Mouse (Mus musculus): ENCODE measurements around the gene Abcc9. TPM values are rescaled to one million over a fixed set of nuclear protein-coding genes. Genes with fewer than 3 reads are reported as not detected.

Abcc9 gene
- polyA plus RNA-seq, 1 experiment = 0.36 TPM

GRCm38 (mm10) chr6:142577801-142578200 lies 124.3 kb downstream of the Abcc9 start:
- no peaks in the 10 kb centered on the region for H3K36me3 ChIP-seq (ENCODE audit: control insufficient read depth, insufficient read depth)
- H3K79me2 ChIP-seq (ENCODE audit: control insufficient read depth, insufficient read depth) = no peaks in the 10 kb centered on the region
- no peak overlapping the region for H3ac ChIP-seq (ENCODE audit: control insufficient read depth, insufficient read length)
- H3K27me3 ChIP-seq (ENCODE audit: control insufficient read depth, insufficient read depth, insufficient read length) = no peaks in the 10 kb centered on the region
- TF ChIP-seq POLR2A (IDR thresholded peaks at IDR 0.05; ENCODE audit: insufficient read length, low read depth) (no peak), SRF (IDR thresholded peaks at IDR 0.05; ENCODE audit: control insufficient read depth, insufficient read length, low read depth) (no peak), REST (IDR thresholded peaks at IDR 0.05; ENCODE audit: insufficient read depth, insufficient read length) (no peak), CEBPB (IDR thresholded peaks at IDR 0.05; ENCODE audit: insufficient read depth, poor library complexity, severe bottlenecking) (no peak), MAX (IDR thresholded peaks at IDR 0.05; ENCODE audit: low read depth) (no peak), POLR2AphosphoS2 (IDR thresholded peaks at IDR 0.05; ENCODE audit: insufficient read length, low read depth) (no peak), TCF12 (IDR thresholded peaks at IDR 0.05; ENCODE audit: insufficient read depth, poor library complexity, severe bottlenecking) (no peak), E2F4 (IDR thresholded peaks at IDR 0.05; ENCODE audit: insufficient read depth) (no peak), TCF3 (IDR thresholded peaks at IDR 0.05; ENCODE audit: insufficient read length, low read depth) (no peak), MYOG (IDR thresholded peaks at IDR 0.05; ENCODE audit: control insufficient read depth in 1 of 3, insufficient read depth in 1 of 3, insufficient read length in 2 of 3, low read depth in 2 of 3) (no peak), MYOD1 (IDR thresholded peaks at IDR 0.05; ENCODE audit: control insufficient read depth in 1 of 3, insufficient read length in 2 of 3, low read depth in 2 of 3) (no peak), USF1 (IDR thresholded peaks at IDR 0.05; ENCODE audit: low read depth) (no peak)
- H3K4me3 ChIP-seq = no peak overlapping the region
- no peak overlapping the region for H3K4me2 ChIP-seq (ENCODE audit: low read depth)

- Histone ChIP-seq H3K4me3 (no peak overlapping the region), H3K27me3 (ENCODE audit: control insufficient read depth, insufficient read depth, insufficient read length) (peaks cover 15% of the 10 kb centered on the region), H3ac (ENCODE audit: control insufficient read depth, insufficient read length) (no peak overlapping the region), H3K79me2 (ENCODE audit: control insufficient read depth, insufficient read depth) (no peaks in the 10 kb centered on the region), H3K4me2 (ENCODE audit: low read depth) (no peak overlapping the region), H3K36me3 (ENCODE audit: control insufficient read depth, insufficient read depth) (no peaks in the 10 kb centered on the region)
- no peak for TF ChIP-seq MAX (IDR thresholded peaks at IDR 0.05; ENCODE audit: low read depth)
- no peak for TF ChIP-seq MYOD1 (IDR thresholded peaks at IDR 0.05; ENCODE audit: control insufficient read depth in 1 of 3, insufficient read length in 2 of 3, low read depth in 2 of 3)
- TF ChIP-seq TCF3 (IDR thresholded peaks at IDR 0.05; ENCODE audit: insufficient read length, low read depth) = no peak
- no peak for TF ChIP-seq SRF (IDR thresholded peaks at IDR 0.05; ENCODE audit: control insufficient read depth, insufficient read length, low read depth)
- TF ChIP-seq CEBPB (IDR thresholded peaks at IDR 0.05; ENCODE audit: insufficient read depth, poor library complexity, severe bottlenecking) = no peak
- TF ChIP-seq E2F4 (IDR thresholded peaks at IDR 0.05; ENCODE audit: insufficient read depth) = no peak
- no peak for TF ChIP-seq TCF12 (IDR thresholded peaks at IDR 0.05; ENCODE audit: insufficient read depth, poor library complexity, severe bottlenecking)
- no peak for TF ChIP-seq USF1 (IDR thresholded peaks at IDR 0.05; ENCODE audit: low read depth)
- no peak for TF ChIP-seq POLR2AphosphoS2 (IDR thresholded peaks at IDR 0.05; ENCODE audit: insufficient read length, low read depth)
- TF ChIP-seq REST (IDR thresholded peaks at IDR 0.05; ENCODE audit: insufficient read depth, insufficient read length) = no peak
- no peak for TF ChIP-seq POLR2A (IDR thresholded peaks at IDR 0.05; ENCODE audit: insufficient read length, low read depth)
- no peak for TF ChIP-seq MYOG (IDR thresholded peaks at IDR 0.05; ENCODE audit: control insufficient read depth in 1 of 3, insufficient read depth in 1 of 3, insufficient read length in 2 of 3, low read depth in 2 of 3)
Measured at GRCm38 (mm10) chr6:142572876-142573275, 129.2 kb downstream of the Abcc9 start.

- TF ChIP-seq CEBPB (IDR thresholded peaks at IDR 0.05; ENCODE audit: insufficient read depth, poor library complexity, severe bottlenecking) (no peak), POLR2A (IDR thresholded peaks at IDR 0.05; ENCODE audit: insufficient read length, low read depth) (no peak), POLR2AphosphoS2 (IDR thresholded peaks at IDR 0.05; ENCODE audit: insufficient read length, low read depth) (no peak), TCF12 (IDR thresholded peaks at IDR 0.05; ENCODE audit: insufficient read depth, poor library complexity, severe bottlenecking) (no peak), USF1 (IDR thresholded peaks at IDR 0.05; ENCODE audit: low read depth) (no peak), MAX (IDR thresholded peaks at IDR 0.05; ENCODE audit: low read depth) (no peak), MYOD1 (IDR thresholded peaks at IDR 0.05; ENCODE audit: control insufficient read depth in 1 of 3, insufficient read length in 2 of 3, low read depth in 2 of 3) (no peak), REST (IDR thresholded peaks at IDR 0.05; ENCODE audit: insufficient read depth, insufficient read length) (no peak), TCF3 (IDR thresholded peaks at IDR 0.05; ENCODE audit: insufficient read length, low read depth) (no peak), E2F4 (IDR thresholded peaks at IDR 0.05; ENCODE audit: insufficient read depth) (no peak), MYOG (IDR thresholded peaks at IDR 0.05; ENCODE audit: control insufficient read depth in 1 of 3, insufficient read depth in 1 of 3, insufficient read length in 2 of 3, low read depth in 2 of 3) (no peak), SRF (IDR thresholded peaks at IDR 0.05; ENCODE audit: control insufficient read depth, insufficient read length, low read depth) (no peak)
- no peak overlapping the region for H3K4me3 ChIP-seq
- H3K36me3 ChIP-seq (ENCODE audit: control insufficient read depth, insufficient read depth) = no peaks in the 10 kb centered on the region
- peak overlapping the region; percentile 18 for H3K4me2 ChIP-seq (ENCODE audit: low read depth)
- H3K79me2 ChIP-seq (ENCODE audit: control insufficient read depth, insufficient read depth) = no peaks in the 10 kb centered on the region
- no peak overlapping the region for H3ac ChIP-seq (ENCODE audit: control insufficient read depth, insufficient read length)
- H3K27me3 ChIP-seq (ENCODE audit: control insufficient read depth, insufficient read depth, insufficient read length) = peaks cover 15% of the 10 kb centered on the region
Measured at GRCm38 (mm10) chr6:142571629-142572360, 130.3 kb downstream of the Abcc9 start.

GRCm38 (mm10) chr6:142571055-142571618 lies 131.0 kb downstream of the Abcc9 start, which contains the start of gene Kcnj8:
TSS of gene Kcnj8 (minus strand) at chr6:142571614.
- Histone ChIP-seq H3K27me3 (ENCODE audit: control insufficient read depth, insufficient read depth, insufficient read length) (peaks cover 15% of the 10 kb centered on the region), H3K36me3 (ENCODE audit: control insufficient read depth, insufficient read depth) (no peaks in the 10 kb centered on the region), H3ac (ENCODE audit: control insufficient read depth, insufficient read length) (no peak within 1 kb of the TSS), H3K4me2 (ENCODE audit: low read depth) (peak within 1 kb of the TSS; percentile 18), H3K4me3 (no peak within 1 kb of the TSS), H3K79me2 (ENCODE audit: control insufficient read depth, insufficient read depth) (no peaks in the 10 kb centered on the region)
- TF ChIP-seq POLR2A (IDR thresholded peaks at IDR 0.05; ENCODE audit: insufficient read length, low read depth) (no peak), MYOG (IDR thresholded peaks at IDR 0.05; ENCODE audit: control insufficient read depth in 1 of 3, insufficient read depth in 1 of 3, insufficient read length in 2 of 3, low read depth in 2 of 3) (no peak), MYOD1 (IDR thresholded peaks at IDR 0.05; ENCODE audit: control insufficient read depth in 1 of 3, insufficient read length in 2 of 3, low read depth in 2 of 3) (no peak), MAX (IDR thresholded peaks at IDR 0.05; ENCODE audit: low read depth) (no peak), USF1 (IDR thresholded peaks at IDR 0.05; ENCODE audit: low read depth) (no peak), REST (IDR thresholded peaks at IDR 0.05; ENCODE audit: insufficient read depth, insufficient read length) (no peak), E2F4 (IDR thresholded peaks at IDR 0.05; ENCODE audit: insufficient read depth) (no peak), SRF (IDR thresholded peaks at IDR 0.05; ENCODE audit: control insufficient read depth, insufficient read length, low read depth) (no peak), POLR2AphosphoS2 (IDR thresholded peaks at IDR 0.05; ENCODE audit: insufficient read length, low read depth) (no peak), CEBPB (IDR thresholded peaks at IDR 0.05; ENCODE audit: insufficient read depth, poor library complexity, severe bottlenecking) (no peak), TCF12 (IDR thresholded peaks at IDR 0.05; ENCODE audit: insufficient read depth, poor library complexity, severe bottlenecking) (no peak), TCF3 (IDR thresholded peaks at IDR 0.05; ENCODE audit: insufficient read length, low read depth) (no peak)
